Mouse (Mus musculus) central nervous system, embryonic 11.5 days (tissue): ENCODE measurements around the gene Tmem200b. TPM values are rescaled to one million over a fixed set of nuclear protein-coding genes. Genes with fewer than 3 reads are reported as not detected.

ENCODE experiments used
- polyA plus RNA-seq: library from polyadenylated mRNA; depleted of rRNA; stranded (reverse); fragments of >200 nt; gene quantifications from 2 replicates; pipeline ENCODE4 v1.2.3, GENCODE M21; 2012; rRNA removed

Tmem200b gene
- 2.4 and 4.9 TPM in 2 replicates for polyA plus RNA-seq

DNA sequence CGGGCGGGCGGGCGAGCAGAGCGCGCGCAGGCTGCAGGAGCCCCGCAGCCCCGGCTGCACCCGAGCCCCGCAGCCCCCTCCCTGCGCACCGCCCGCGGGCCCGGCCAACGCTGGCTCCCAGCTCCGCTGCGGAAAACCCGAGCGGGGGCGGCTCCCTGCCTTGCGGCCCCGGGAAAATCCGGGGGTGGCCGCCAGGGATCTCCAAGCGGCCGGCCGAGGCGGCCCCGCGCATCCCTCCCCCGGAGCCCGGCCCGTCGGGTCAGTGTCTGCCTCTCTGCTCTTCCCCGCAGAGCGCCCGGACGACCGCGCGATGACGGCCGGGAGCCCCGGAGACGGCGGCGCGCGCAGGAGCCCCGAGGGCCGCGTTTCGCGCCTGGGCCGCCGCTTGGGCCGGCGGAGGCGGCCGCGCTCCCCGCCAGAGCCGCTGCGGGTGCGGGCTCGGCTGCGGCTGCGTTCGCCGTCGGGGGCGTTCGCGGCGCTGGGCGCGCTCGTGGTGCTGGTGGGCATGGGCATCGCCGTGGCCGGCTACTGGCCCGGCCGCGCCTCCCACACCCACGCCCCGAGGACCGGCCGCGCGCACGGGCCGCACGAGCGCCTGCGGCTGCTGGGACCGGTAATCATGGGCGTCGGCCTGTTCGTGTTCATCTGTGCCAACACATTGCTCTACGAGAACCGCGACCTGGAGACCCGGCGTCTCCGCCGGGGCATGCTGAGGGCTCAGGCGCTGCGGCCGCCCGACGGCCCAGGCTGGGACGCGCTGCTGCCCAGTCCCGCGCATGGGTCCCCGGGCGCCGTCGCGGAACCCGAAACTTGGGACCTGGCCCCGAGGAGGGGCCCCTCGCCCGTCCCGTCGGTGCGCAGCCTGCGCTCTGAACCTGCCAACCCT is at the start of gene Tmem200b:
Gene Tmem200b (plus strand): TSS at position 311 of the 886 bp plus-strand sequence.

GRCm38 (mm10) chr4:131873293-131874168 is 48.0 kb upstream of the Tmem200b start, which contains the start of gene Srsf4:
Gene Srsf4, plus strand, starts transcription at chr4:131873617.

Other genes with a start within 250 kb of the Tmem200b start
- 22.2 and 25.4 TPM in 2 replicates for gene Ptpru, start 83.5 kb upstream of the Tmem200b start, polyA plus RNA-seq
- gene Mecr, start 78.3 kb upstream of the Tmem200b start, polyA plus RNA-seq, result 36.4 and 39.3 TPM in 2 replicates
- gene Srsf4, start 48.2 kb upstream of the Tmem200b start, polyA plus RNA-seq, result 138 and 226 TPM in 2 replicates
- gene Gm10300, start 152.9 kb downstream of the Tmem200b start, polyA plus RNA-seq, result 0.02 and 0.05 TPM in 2 replicates
- 145 and 147 TPM in 2 replicates for gene Epb41, start 153.6 kb downstream of the Tmem200b start, polyA plus RNA-seq
- gene Oprd1, start 222.7 kb downstream of the Tmem200b start, polyA plus RNA-seq, result 0.10 and 0.24 TPM in 2 replicates